Mouse (Mus musculus) hindbrain, embryonic 16.5 days (tissue): ENCODE data around the gene Sik3. TPM values are rescaled to one million over a fixed set of nuclear protein-coding genes. Genes with fewer than 3 reads are reported as not detected.
"Not testable (repeated sequence)": the region's sequence is repeated elsewhere in the genome, so short reads cannot be mapped to it uniquely, and the experiment has no call there.

Experiments used
- ATAC-seq: fragments of 200-750 bp; cut with Nextera tagmentation; 2 replicates; pipeline ENCODE4 v1.8.0; 2017; ENCODE audit warnings: moderate TSS enrichment, moderate library complexity
- H3K27ac ChIP-seq: fragments of 300-500 bp; sonication (generic); 2 replicates; pipeline ENCODE4 v1.5.1; 2014; ENCODE audit warnings: low read depth, mild to moderate bottlenecking, control low read depth, low read length, moderate library complexity
- H3K27me3 ChIP-seq: fragments of 300-500 bp; sonication (generic); replicated peaks from 2 replicates; pipeline ENCODE4 v1.6.1; 2014; ENCODE audit warnings: low read length; ENCODE audit not compliant: control insufficient read depth, insufficient read depth
- H3K36me3 ChIP-seq: fragments of 300-500 bp; sonication (generic); 2 replicates; pipeline ENCODE4 v1.6.1; 2014; ENCODE audit warnings: mild to moderate bottlenecking, low read length, moderate library complexity, mixed read lengths; ENCODE audit not compliant: control insufficient read depth, insufficient read depth
- H3K4me1 ChIP-seq: fragments of 300-500 bp; sonication (generic); 2 replicates; pipeline ENCODE4 v1.6.1; 2014; ENCODE audit warnings: low read depth, low read length; ENCODE audit not compliant: control insufficient read depth, insufficient read depth
- H3K4me2 ChIP-seq: fragments of 300-500 bp; sonication (generic); 2 replicates; pipeline ENCODE4 v1.6.1; 2014; ENCODE audit warnings: mild to moderate bottlenecking, low read length, control low read depth, moderate library complexity
- H3K4me3 ChIP-seq: fragments of 300-500 bp; sonication (generic); 2 replicates; pipeline ENCODE4 v1.5.1; 2014; ENCODE audit warnings: mild to moderate bottlenecking, low read length, control low read depth, moderate library complexity
- H3K9ac ChIP-seq: fragments of 300-500 bp; sonication (generic); 2 replicates; pipeline ENCODE4 v1.6.1; 2014; ENCODE audit warnings: low read depth, mild to moderate bottlenecking, control low read depth, low read length, moderate library complexity
- H3K9me3 ChIP-seq: fragments of 300-500 bp; sonication (generic); 2 replicates; pipeline ENCODE4 v1.6.1; 2014; ENCODE audit warnings: mild to moderate bottlenecking, low read length, moderate library complexity; ENCODE audit not compliant: control insufficient read depth
- WGBS: fragments of 180-500 bp; shearing (Covaris S2); extraction: QIAGEN DNeasy Blood & Tissue Kit; methylation state at CpG from one replicate; pipeline ENCODE4 v1.1.7; 2014; 5-methylcytosine and 5-hydroxymethylcytosine counted together
- polyA plus RNA-seq: library from polyadenylated mRNA; unstranded; fragments of >200 nt; fragmentation: Nextera tagmentation; extraction: Ambion mirVana; gene quantifications from 2 replicates; pipeline ENCODE4 v1.2.1, GENCODE M21; 2015

Gene Sik3
- polyA plus RNA-seq, 1 experiment from 2014 or later = 5.2 TPM

- Histone ChIP-seq H3K4me3 (no peak overlapping the region), H3K27me3 (no peaks in the 10 kb centered on the region), H3K9ac (no peak overlapping the region), H3K27ac (no peak overlapping the region), H3K36me3 (no peaks in the 10 kb centered on the region), H3K4me1 (no peaks in the 10 kb centered on the region; the same call in 1 of the 2 replicates), H3K4me2 (no peak overlapping the region), H3K9me3 (no peaks in the 10 kb centered on the region)
- no peak for ATAC-seq
- 60% methylated on average over 7 of the region's 7 CpGs for WGBS
Observed at GRCm38 (mm10) chr9:46083490-46083893, 70.9 kb downstream of the Sik3 start.

GRCm38 (mm10) chr9:46085898-46086297, 73.3 kb downstream of the Sik3 start:
- H3K27me3 ChIP-seq = no peaks in the 10 kb centered on the region
- H3K4me2 ChIP-seq = no peak overlapping the region
- no peak overlapping the region for H3K4me3 ChIP-seq
- H3K27ac ChIP-seq = no peak overlapping the region
- 64% methylated on average over 6 of the region's 7 CpGs for WGBS
- no peaks in the 10 kb centered on the region for H3K9me3 ChIP-seq
- H3K9ac ChIP-seq = no peak overlapping the region
- no peak for ATAC-seq
- H3K36me3 ChIP-seq = no peaks in the 10 kb centered on the region
- H3K4me1 ChIP-seq = peaks cover 3% of the 10 kb centered on the region

- no peak overlapping the region for H3K4me2 ChIP-seq
- peaks cover 3% of the 10 kb centered on the region for H3K4me1 ChIP-seq
- no peak overlapping the region for H3K27ac ChIP-seq
- H3K9ac ChIP-seq = no peak overlapping the region
- H3K4me3 ChIP-seq = no peak overlapping the region
- no peak for ATAC-seq
- WGBS = 82% methylated on average over 3 of the region's 3 CpGs
- H3K36me3 ChIP-seq = no peaks in the 10 kb centered on the region
- H3K27me3 ChIP-seq = no peaks in the 10 kb centered on the region
- H3K9me3 ChIP-seq = no peaks in the 10 kb centered on the region
Observed at GRCm38 (mm10) chr9:46086826-46087225, 74.2 kb downstream of the Sik3 start.

GRCm38 (mm10) chr9:46087461-46087860, 74.8 kb downstream of the Sik3 start:
- H3K4me2 ChIP-seq = no peak overlapping the region
- no peaks in the 10 kb centered on the region for H3K27me3 ChIP-seq
- WGBS = 72% methylated on average over 5 of the region's 5 CpGs
- no peak for ATAC-seq
- peaks cover 3% of the 10 kb centered on the region for H3K4me1 ChIP-seq
- H3K4me3 ChIP-seq = no peak overlapping the region
- no peak overlapping the region for H3K9ac ChIP-seq
- no peaks in the 10 kb centered on the region for H3K9me3 ChIP-seq
- no peak overlapping the region for H3K27ac ChIP-seq
- H3K36me3 ChIP-seq = no peaks in the 10 kb centered on the region

- 88% methylated on average over 10 of the region's 10 CpGs for WGBS
- no peak for ATAC-seq
- Histone ChIP-seq H3K9ac (no peak overlapping the region), H3K4me3 (no peak overlapping the region), H3K9me3 (no peaks in the 10 kb centered on the region), H3K4me1 (peaks cover 3% of the 10 kb centered on the region), H3K27me3 (no peaks in the 10 kb centered on the region), H3K36me3 (no peaks in the 10 kb centered on the region), H3K27ac (no peak overlapping the region), H3K4me2 (no peak overlapping the region)
Observed at GRCm38 (mm10) chr9:46088722-46089121, 76.1 kb downstream of the Sik3 start.

- Histone ChIP-seq H3K27ac (no peak overlapping the region), H3K27me3 (no peaks in the 10 kb centered on the region), H3K4me2 (no peak overlapping the region), H3K4me1 (peaks cover 3% of the 10 kb centered on the region; the same call in 1 of the 2 replicates), H3K4me3 (no peak overlapping the region), H3K9ac (no peak overlapping the region), H3K36me3 (no peaks in the 10 kb centered on the region), H3K9me3 (no peaks in the 10 kb centered on the region)
- 51% methylated on average over 4 of the region's 4 CpGs for WGBS
- no peak for ATAC-seq
Observed at GRCm38 (mm10) chr9:46090066-46090465, 77.4 kb downstream of the Sik3 start.

GRCm38 (mm10) chr9:46091157-46091556, 78.5 kb downstream of the Sik3 start:
- not testable (repeated sequence) for H3K4me1 ChIP-seq, H3K27me3 ChIP-seq, H3K9me3 ChIP-seq, H3K4me3 ChIP-seq, H3K27ac ChIP-seq, ATAC-seq, H3K36me3 ChIP-seq, H3K9ac ChIP-seq, H3K4me2 ChIP-seq
- 69% methylated on average over 1 of the region's 1 CpGs for WGBS

- H3K36me3 ChIP-seq = no peaks in the 10 kb centered on the region
- no peak overlapping the region for H3K9ac ChIP-seq
- no peaks in the 10 kb centered on the region for H3K27me3 ChIP-seq
- peaks cover 3% of the 10 kb centered on the region for H3K4me1 ChIP-seq
- H3K4me3 ChIP-seq = no peak overlapping the region
- ATAC-seq = no peak
- H3K27ac ChIP-seq = no peak overlapping the region
- H3K9me3 ChIP-seq = no peaks in the 10 kb centered on the region
- 95% methylated on average over 6 of the region's 6 CpGs for WGBS
- H3K4me2 ChIP-seq = no peak overlapping the region
Observed at GRCm38 (mm10) chr9:46092633-46093032, 80.0 kb downstream of the Sik3 start.

GRCm38 (mm10) chr9:46098360-46098985, 85.9 kb downstream of the Sik3 start:
- H3K36me3 ChIP-seq = no peaks in the 10 kb centered on the region
- WGBS = 86% methylated on average over 15 of the region's 15 CpGs
- H3K4me1 ChIP-seq = no peaks in the 10 kb centered on the region; the same call in 1 of the 2 replicates
- no peak overlapping the region for H3K4me3 ChIP-seq
- H3K27me3 ChIP-seq = no peaks in the 10 kb centered on the region
- no peak overlapping the region for H3K9ac ChIP-seq
- no peak overlapping the region for H3K27ac ChIP-seq
- no peak for ATAC-seq
- no peaks in the 10 kb centered on the region for H3K9me3 ChIP-seq
- no peak overlapping the region for H3K4me2 ChIP-seq
